In genomic region chr4:64148989-64149463, GRCm38 (mm10) we compare ENCODE assay signal across 10 mouse cellular contexts.
DNase-seq lines count a peak whose midpoint lies in the region; ATAC-seq lines count a peak whose summit lies in the region.
"Had no signal": no experiment of that assay in that cellular context is flagged by ENCODE, and none has a peak within 500 bp of the region (broad histone marks: within the 10 kb centered on the region; RNA-seq: fewer than 3 reads in every experiment).

No protein-coding gene starts in this region.

- H3K9me3 ChIP-seq in forebrain, embryonic 11.5 days (ENCODE audit: control insufficient read depth, low read length): no peaks in the 10 kb centered on the region
- H3K9me3 ChIP-seq in forebrain, embryonic 10.5 days: no peaks in the 10 kb centered on the region
- no peaks in the 10 kb centered on the region for H3K9me3 ChIP-seq in neural tube, embryonic 14.5 days (ENCODE audit: control insufficient read depth, low read length)
- H3K9me3 ChIP-seq: heart, embryonic 15.5 days had no signal

- no peak overlapping the region for H3K9ac ChIP-seq in forebrain, embryonic 11.5 days (ENCODE audit: low read length)
- no peak overlapping the region for H3K9ac ChIP-seq in neural tube, embryonic 14.5 days (replicated peaks; ENCODE audit: low read depth, low read length)
- H3K9ac ChIP-seq: heart, embryonic 15.5 days had no signal

- H3K27me3 ChIP-seq in forebrain, embryonic 11.5 days (ENCODE audit: control insufficient read depth, insufficient read depth, low read length): no peaks in the 10 kb centered on the region
- H3K27me3 ChIP-seq in forebrain, embryonic 10.5 days (ENCODE audit: poor library complexity, severe bottlenecking): no peaks in the 10 kb centered on the region
- no peaks in the 10 kb centered on the region for H3K27me3 ChIP-seq in neural tube, embryonic 14.5 days (ENCODE audit: control insufficient read depth, insufficient read depth, low read length)
- H3K27me3 ChIP-seq: heart, embryonic 15.5 days had no signal

- no peak for DNase-seq in forebrain, embryonic 11.5 days (ENCODE audit: low spot score)
- no peak for DNase-seq in forebrain, embryonic 10.5 days (ENCODE audit: extremely low spot score, low spot score)
- peak; percentile 36 to 46 for DNase-seq in frontal cortex, postnatal 10 days (ENCODE audit: low spot score in 2 of 2)
- DNase-seq in left cerebral cortex, postnatal 25 days (ENCODE audit: low spot score in 2 of 2): peak; percentile 10 to 27
- DNase-seq in ovary, postnatal 10 days (ENCODE audit: low spot score): no peak
- no peak for DNase-seq in retina, embryonic 14.5 days (ENCODE audit: low spot score)

- WGBS in forebrain, embryonic 11.5 days: 56% methylated on average over 5 of the region's 5 CpGs
- 73% methylated on average over 5 of the region's 5 CpGs for WGBS in forebrain, embryonic 10.5 days
- WGBS in neural tube, embryonic 14.5 days: 45% methylated on average over 5 of the region's 5 CpGs

- H3K4me1 ChIP-seq in forebrain, embryonic 11.5 days (replicated peaks; ENCODE audit: control insufficient read depth, insufficient read depth, low read length): no peaks in the 10 kb centered on the region; the same call in 1 of the 2 replicates
- H3K4me1 ChIP-seq in forebrain, embryonic 10.5 days: peaks cover 8% of the 10 kb centered on the region
- no peaks in the 10 kb centered on the region for H3K4me1 ChIP-seq in neural tube, embryonic 14.5 days (ENCODE audit: control insufficient read depth, insufficient read depth, low read length)
- H3K4me1 ChIP-seq: heart, embryonic 15.5 days had no signal

- ATAC-seq in forebrain, embryonic 11.5 days (replicated peaks; ENCODE audit: low FRiP score): peak; percentile 55; the same call in 1 of the 2 replicates
- peak; percentile 85 for ATAC-seq in neural tube, embryonic 14.5 days (ENCODE audit: low read depth)
- ATAC-seq in megakaryocyte, adult 5-6 weeks (ENCODE audit: poor library complexity, severe bottlenecking): no peak

- no peaks in the 10 kb centered on the region for H3K36me3 ChIP-seq in forebrain, embryonic 11.5 days (ENCODE audit: control insufficient read depth, insufficient read depth, low read length)
- no peaks in the 10 kb centered on the region for H3K36me3 ChIP-seq in forebrain, embryonic 10.5 days (replicated peaks)
- no peaks in the 10 kb centered on the region for H3K36me3 ChIP-seq in neural tube, embryonic 14.5 days (ENCODE audit: control insufficient read depth, insufficient read depth, low read length)
- H3K36me3 ChIP-seq: heart, embryonic 15.5 days had no signal

- H3K27ac ChIP-seq in forebrain, embryonic 11.5 days (ENCODE audit: low read depth, low read length): no peak overlapping the region
- no peak overlapping the region for H3K27ac ChIP-seq in forebrain, embryonic 10.5 days
- H3K27ac ChIP-seq in neural tube, embryonic 14.5 days (ENCODE audit: low read depth, low read length): no peak overlapping the region
- H3K27ac ChIP-seq: heart, embryonic 15.5 days; left cerebral cortex, adult 2 months had no signal

- intact Hi-C loops in left cerebral cortex, postnatal 25 days (cut with DNase I): no loop called here

- no peak overlapping the region for H3K4me2 ChIP-seq in forebrain, embryonic 11.5 days (ENCODE audit: low read depth, low read length, severe bottlenecking)
- no peak overlapping the region for H3K4me2 ChIP-seq in neural tube, embryonic 14.5 days (ENCODE audit: low read depth, low read length)
- H3K4me2 ChIP-seq: heart, embryonic 15.5 days had no signal

- no peak overlapping the region for H3K4me3 ChIP-seq in forebrain, embryonic 11.5 days (ENCODE audit: low read depth, low read length)
- H3K4me3 ChIP-seq in forebrain, embryonic 10.5 days: no peak overlapping the region
- no peak overlapping the region for H3K4me3 ChIP-seq in neural tube, embryonic 14.5 days (ENCODE audit: low read depth, low read length)
- H3K4me3 ChIP-seq: heart, embryonic 15.5 days; left cerebral cortex, adult 2 months had no signal

Comparison
In these comparisons a context has a peak if more than half of its experiments do, and no peak if none do; other contexts are left out.
1. DNase-seq: peak in frontal cortex, postnatal 10 days (2 of 2) and left cerebral cortex, postnatal 25 days (2 of 2); none in forebrain, embryonic 11.5 days (single experiment), forebrain, embryonic 10.5 days (single experiment), ovary, postnatal 10 days (single experiment) and retina, embryonic 14.5 days (single experiment).